Mouse (Mus musculus) cortical plate, adult 2 months (tissue): Measurements from ENCODE around the gene Stard8.

ENCODE experiments used
- CTCF ChIP-seq: fragments of 200-500 bp; IDR thresholded peaks from 2 replicates; pipeline ENCODE4 v1.5.1; 2011; ENCODE audit warnings: mild to moderate bottlenecking, control low read depth, low read length; ENCODE audit not compliant: insufficient read depth; ENCODE audit errors: extremely low read depth
- POLR2A ChIP-seq: fragments of 200-500 bp; IDR thresholded peaks from 2 replicates; pipeline ENCODE4 v1.6.1; 2011; ENCODE audit warnings: mild to moderate bottlenecking, low read length, control low read depth; ENCODE audit not compliant: insufficient read depth; ENCODE audit errors: extremely low read depth

DNA sequence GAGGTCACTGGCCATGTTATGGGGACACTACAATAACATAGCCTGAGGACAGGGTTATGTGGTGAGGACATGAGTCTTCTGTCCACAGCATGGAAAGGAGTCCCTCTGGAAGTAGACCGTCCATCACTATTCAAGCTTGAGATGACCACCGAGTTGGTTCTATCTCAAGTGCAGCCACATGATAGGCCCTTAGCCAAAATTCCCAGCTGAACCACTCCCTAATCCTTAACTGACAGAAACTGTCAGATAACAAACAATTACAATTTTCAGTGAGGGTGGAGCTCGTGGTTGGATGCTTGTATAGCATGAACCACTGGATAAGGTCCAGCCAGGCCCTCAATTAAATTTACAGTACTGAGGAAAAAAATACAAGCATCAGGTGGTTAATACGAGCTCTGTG lies 44.0 kb upstream of the Stard8 start:
- TF ChIP-seq POLR2A, result no peak
- no peak for TF ChIP-seq CTCF
